In genomic region chr10:26327291-26327690, GRCm38 (mm10) we compare ENCODE assay signal across 21 mouse cellular contexts. TPM values are rescaled to one million over a fixed set of nuclear protein-coding genes. Genes with fewer than 3 reads are reported as not detected.
DNase-seq lines count a peak whose midpoint lies in the region; ATAC-seq and TF ChIP-seq lines count a peak whose summit lies in the region.
"Had no signal": no experiment of that assay in that cellular context is flagged by ENCODE, and none has a peak within 500 bp of the region (broad histone marks: within the 10 kb centered on the region; RNA-seq: fewer than 3 reads in every experiment).

No protein-coding gene starts in this region.

- 56% methylated on average over 5 of the region's 5 CpGs for WGBS in forebrain, embryonic 11.5 days
- 72% methylated on average over 5 of the region's 5 CpGs for WGBS in forebrain, embryonic 10.5 days
- 46% methylated on average over 5 of the region's 5 CpGs for WGBS in forebrain, embryonic 14.5 days
- WGBS in hindbrain, postnatal 0 days, result 46% methylated on average over 5 of the region's 5 CpGs
- WGBS in midbrain, embryonic 15.5 days, result 47% methylated on average over 5 of the region's 5 CpGs
- 94% methylated on average over 5 of the region's 5 CpGs for WGBS in kidney, embryonic 14.5 days

- no peak overlapping the region for H3K9ac ChIP-seq in forebrain, embryonic 11.5 days (ENCODE audit: low read length)
- H3K9ac ChIP-seq in forebrain, embryonic 14.5 days (ENCODE audit: low read length), result no peak overlapping the region
- no peak overlapping the region for H3K9ac ChIP-seq in hindbrain, postnatal 0 days (replicated peaks; ENCODE audit: low read length)
- no peak overlapping the region for H3K9ac ChIP-seq in midbrain, embryonic 15.5 days
- H3K9ac ChIP-seq in kidney, embryonic 14.5 days (ENCODE audit: low read depth, low read length), result no peak overlapping the region
- H3K9ac ChIP-seq: heart, embryonic 15.5 days; liver, embryonic 14.5 days; lung, embryonic 15.5 days; stomach, embryonic 15.5 days had no signal

- no peak overlapping the region for H3K4me3 ChIP-seq in forebrain, embryonic 11.5 days (ENCODE audit: low read depth, low read length)
- no peak overlapping the region for H3K4me3 ChIP-seq in forebrain, embryonic 10.5 days
- H3K4me3 ChIP-seq in forebrain, embryonic 14.5 days (ENCODE audit: low read depth, low read length), result no peak overlapping the region
- H3K4me3 ChIP-seq in hindbrain, postnatal 0 days (ENCODE audit: low read length), result no peak overlapping the region
- H3K4me3 ChIP-seq in midbrain, embryonic 15.5 days, result no peak overlapping the region
- H3K4me3 ChIP-seq in kidney, embryonic 14.5 days (ENCODE audit: low read length), result no peak overlapping the region
- H3K4me3 ChIP-seq: heart, adult 2 months; heart, embryonic 15.5 days; lung, embryonic 15.5 days; stomach, embryonic 15.5 days had no signal

- H3K4me2 ChIP-seq in forebrain, embryonic 11.5 days (ENCODE audit: low read depth, low read length, severe bottlenecking), result no peak overlapping the region
- H3K4me2 ChIP-seq in forebrain, embryonic 14.5 days (ENCODE audit: low read length), result no peak overlapping the region
- no peak overlapping the region for H3K4me2 ChIP-seq in hindbrain, postnatal 0 days (ENCODE audit: low read depth, low read length)
- 0 out of 2 replicates have a peak overlapping the region, but pooled peaks have one; percentile 1 for H3K4me2 ChIP-seq in midbrain, embryonic 15.5 days
- no peak overlapping the region for H3K4me2 ChIP-seq in kidney, embryonic 14.5 days (replicated peaks; ENCODE audit: low read depth, low read length)
- H3K4me2 ChIP-seq: heart, embryonic 15.5 days; lung, embryonic 15.5 days; stomach, embryonic 15.5 days had no signal

- no peak for DNase-seq in forebrain, embryonic 11.5 days (ENCODE audit: low spot score)
- DNase-seq in forebrain, embryonic 10.5 days (ENCODE audit: extremely low spot score, low spot score), result no peak
- DNase-seq in forebrain, embryonic 14.5 days (ENCODE audit: low spot score), result no peak
- no peak for DNase-seq in hindbrain, postnatal 0 days (ENCODE audit: low spot score)
- no peak for DNase-seq in spleen, postnatal 36 days (ENCODE audit: low spot score in 2 of 2)
- no peak for DNase-seq in embryo, embryonic 10.5 days (ENCODE audit: low spot score)
- DNase-seq: adrenal gland, postnatal 25 days; cerebellum, postnatal 14 days; gastrocnemius, postnatal 14 days; heart, adult 2 months; heart, postnatal 4 days; right cerebral cortex, postnatal 25 days; thymus, adult 2 months had no signal

- no peaks in the 10 kb centered on the region for H3K36me3 ChIP-seq in forebrain, embryonic 11.5 days (ENCODE audit: control insufficient read depth, insufficient read depth, low read length)
- peaks cover 75% of the 10 kb centered on the region for H3K36me3 ChIP-seq in forebrain, embryonic 10.5 days (replicated peaks)
- H3K36me3 ChIP-seq in forebrain, embryonic 14.5 days (ENCODE audit: control insufficient read depth, insufficient read depth, low read length), result peaks cover 40% of the 10 kb centered on the region
- peaks cover 9% of the 10 kb centered on the region; the same call in 1 of the 2 replicates for H3K36me3 ChIP-seq in hindbrain, postnatal 0 days (ENCODE audit: insufficient read depth, low read length)
- 0 out of 2 replicates have a peak, but pooled peaks cover 9% of the 10 kb centered on the region for H3K36me3 ChIP-seq in midbrain, embryonic 15.5 days (replicated peaks)
- H3K36me3 ChIP-seq in kidney, embryonic 14.5 days (ENCODE audit: control insufficient read depth, insufficient read depth, low read length), result peaks cover 28% of the 10 kb centered on the region
- H3K36me3 ChIP-seq: stomach, embryonic 15.5 days had no signal

- TF ChIP-seq CTCF in hindbrain, postnatal 0 days (IDR thresholded peaks at IDR 0.05; ENCODE audit: low read depth), result no peak

- H3K27ac ChIP-seq in forebrain, embryonic 11.5 days (ENCODE audit: low read depth, low read length), result no peak overlapping the region
- no peak overlapping the region for H3K27ac ChIP-seq in forebrain, embryonic 10.5 days
- no peak overlapping the region for H3K27ac ChIP-seq in forebrain, embryonic 14.5 days (ENCODE audit: low read depth, low read length)
- 0 out of 2 replicates have a peak overlapping the region, but pooled peaks have one; percentile 0 for H3K27ac ChIP-seq in hindbrain, postnatal 0 days
- 0 out of 2 replicates have a peak overlapping the region, but pooled peaks have one; percentile 1 for H3K27ac ChIP-seq in midbrain, embryonic 15.5 days
- H3K27ac ChIP-seq in kidney, embryonic 14.5 days (ENCODE audit: low read depth, low read length), result no peak overlapping the region
- H3K27ac ChIP-seq: heart, adult 2 months; heart, embryonic 15.5 days; liver, embryonic 14.5 days; lung, embryonic 15.5 days; macrophage; stomach, embryonic 15.5 days had no signal

- peaks cover 4% of the 10 kb centered on the region; the same call in 1 of the 2 replicates for H3K27me3 ChIP-seq in forebrain, embryonic 11.5 days (ENCODE audit: control insufficient read depth, insufficient read depth, low read length)
- peaks cover 72% of the 10 kb centered on the region for H3K27me3 ChIP-seq in forebrain, embryonic 10.5 days (ENCODE audit: poor library complexity, severe bottlenecking)
- H3K27me3 ChIP-seq in forebrain, embryonic 14.5 days (replicated peaks; ENCODE audit: control insufficient read depth, insufficient read depth, low read length), result no peaks in the 10 kb centered on the region
- H3K27me3 ChIP-seq in hindbrain, postnatal 0 days (ENCODE audit: insufficient read depth, low read length), result no peaks in the 10 kb centered on the region
- H3K27me3 ChIP-seq in midbrain, embryonic 15.5 days (replicated peaks), result no peaks in the 10 kb centered on the region
- no peaks in the 10 kb centered on the region for H3K27me3 ChIP-seq in kidney, embryonic 14.5 days (ENCODE audit: control insufficient read depth, insufficient read depth, low read length)
- H3K27me3 ChIP-seq: heart, embryonic 15.5 days; lung, embryonic 15.5 days; stomach, embryonic 15.5 days had no signal

- 0 out of 2 replicates have a peak, but pooled peaks cover 4% of the 10 kb centered on the region for H3K4me1 ChIP-seq in forebrain, embryonic 11.5 days (replicated peaks; ENCODE audit: control insufficient read depth, insufficient read depth, low read length)
- peaks cover 23% of the 10 kb centered on the region for H3K4me1 ChIP-seq in forebrain, embryonic 10.5 days
- H3K4me1 ChIP-seq in forebrain, embryonic 14.5 days (ENCODE audit: control insufficient read depth, insufficient read depth, low read length), result peaks cover 4% of the 10 kb centered on the region
- no peaks in the 10 kb centered on the region for H3K4me1 ChIP-seq in hindbrain, postnatal 0 days (ENCODE audit: insufficient read depth, low read length)
- H3K4me1 ChIP-seq in midbrain, embryonic 15.5 days, result peaks cover 13% of the 10 kb centered on the region; the same call in 1 of the 2 replicates
- H3K4me1 ChIP-seq in kidney, embryonic 14.5 days (ENCODE audit: control insufficient read depth, insufficient read depth, low read length), result no peaks in the 10 kb centered on the region
- H3K4me1 ChIP-seq: heart, embryonic 15.5 days; lung, embryonic 15.5 days; stomach, embryonic 15.5 days had no signal

- no peaks in the 10 kb centered on the region for H3K9me3 ChIP-seq in forebrain, embryonic 11.5 days (ENCODE audit: control insufficient read depth, low read length)
- no peaks in the 10 kb centered on the region for H3K9me3 ChIP-seq in forebrain, embryonic 10.5 days
- H3K9me3 ChIP-seq in forebrain, embryonic 14.5 days (replicated peaks; ENCODE audit: control insufficient read depth, low read length), result no peaks in the 10 kb centered on the region
- H3K9me3 ChIP-seq in hindbrain, postnatal 0 days (ENCODE audit: low read length), result no peaks in the 10 kb centered on the region
- no peaks in the 10 kb centered on the region for H3K9me3 ChIP-seq in midbrain, embryonic 15.5 days
- H3K9me3 ChIP-seq in kidney, embryonic 14.5 days (ENCODE audit: control insufficient read depth, low read length), result no peaks in the 10 kb centered on the region
- H3K9me3 ChIP-seq: heart, embryonic 15.5 days; lung, embryonic 15.5 days; stomach, embryonic 15.5 days had no signal

- ATAC-seq in forebrain, embryonic 11.5 days (replicated peaks; ENCODE audit: low FRiP score), result peak; percentile 48
- peak; percentile 38; the same call in 1 of the 2 replicates for ATAC-seq in forebrain, embryonic 14.5 days
- ATAC-seq in hindbrain, postnatal 0 days, result no peak
- ATAC-seq in midbrain, embryonic 15.5 days (replicated peaks), result peak; percentile 67
- ATAC-seq in kidney, embryonic 14.5 days (ENCODE audit: low FRiP score, low TSS enrichment), result no peak
- ATAC-seq: intestine, embryonic 16.5 days had no signal

RNA-seq across cellular contexts. Expression of gene L3mbtl3, which starts 48.5 kb away (rescaled TPM):
- polyA plus RNA-seq in forebrain, embryonic 11.5 days (2014; fragmentation: Nextera tagmentation; extraction: Ambion mirVana), result 21.5 and 23.2 TPM in 2 replicates
- 17.6 and 18.5 TPM in 2 replicates for polyA plus RNA-seq in forebrain, embryonic 10.5 days (2016; fragmentation: Nextera tagmentation; extraction: Ambion mirVana)
- 18.0 and 24.5 TPM in 2 replicates for polyA plus RNA-seq in forebrain, embryonic 14.5 days (2014; fragmentation: Nextera tagmentation; extraction: Ambion mirVana)
- total RNA-seq in hindbrain, postnatal 0 days (2014; rRNA removed), result 26.4 and 31.4 TPM in 2 replicates
- 13.7 and 15.7 TPM in 2 replicates for polyA plus RNA-seq in hindbrain, postnatal 0 days (2015; fragmentation: Nextera tagmentation; extraction: Ambion mirVana)
- 33.9 and 37.5 TPM in 2 replicates for polyA plus RNA-seq in midbrain, embryonic 15.5 days (2015; fragmentation: Nextera tagmentation; extraction: Ambion mirVana)
- 12.0 and 16.5 TPM in 2 replicates for polyA plus RNA-seq in kidney, embryonic 14.5 days (2014; fragmentation: Nextera tagmentation; extraction: Ambion mirVana)

Comparison
In these comparisons a context has a peak if more than half of its experiments do, and no peak if none do; other contexts are left out.
1. ATAC-seq: peak in forebrain, embryonic 11.5 days (single experiment), forebrain, embryonic 14.5 days (single experiment) and midbrain, embryonic 15.5 days (single experiment); none in hindbrain, postnatal 0 days (single experiment) and kidney, embryonic 14.5 days (single experiment).
2. H3K27ac ChIP-seq: peak in hindbrain, postnatal 0 days (single experiment) and midbrain, embryonic 15.5 days (single experiment); none in forebrain, embryonic 11.5 days (single experiment), forebrain, embryonic 10.5 days (single experiment), forebrain, embryonic 14.5 days (single experiment) and kidney, embryonic 14.5 days (single experiment).